Mouse (Mus musculus): ENCODE results near the gene Crisp3.
"Not testable (repeated sequence)": the region's sequence is repeated elsewhere in the genome, so short reads cannot be mapped to it uniquely, and the experiment has no call there.

Crisp3 gene

DNA sequence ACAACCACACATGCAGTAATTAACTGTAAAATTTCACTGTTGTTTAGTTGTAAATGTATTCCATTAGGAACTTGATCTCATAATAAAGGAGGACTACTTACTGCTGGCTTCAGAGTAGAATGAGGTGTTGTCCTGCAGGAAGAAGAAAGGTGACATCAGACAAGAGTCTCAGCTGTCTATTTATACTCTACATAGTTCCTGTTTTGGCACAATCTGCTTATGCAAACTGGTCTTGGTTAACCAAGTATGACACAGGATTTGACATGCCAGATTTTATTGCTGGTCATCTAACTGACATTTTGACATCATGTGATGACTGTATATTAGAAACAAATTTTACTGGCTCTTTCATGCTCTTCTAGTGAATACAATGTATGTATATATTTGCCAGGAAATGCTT, at the start of gene Crisp3:
Crisp3 (minus strand) TSS at position 154 of the 400 bp plus-strand sequence.
- ATAC-seq (ENCODE audit: insufficient number of reproducible peaks, low FRiP score, low TSS enrichment) = no peak

DNA sequence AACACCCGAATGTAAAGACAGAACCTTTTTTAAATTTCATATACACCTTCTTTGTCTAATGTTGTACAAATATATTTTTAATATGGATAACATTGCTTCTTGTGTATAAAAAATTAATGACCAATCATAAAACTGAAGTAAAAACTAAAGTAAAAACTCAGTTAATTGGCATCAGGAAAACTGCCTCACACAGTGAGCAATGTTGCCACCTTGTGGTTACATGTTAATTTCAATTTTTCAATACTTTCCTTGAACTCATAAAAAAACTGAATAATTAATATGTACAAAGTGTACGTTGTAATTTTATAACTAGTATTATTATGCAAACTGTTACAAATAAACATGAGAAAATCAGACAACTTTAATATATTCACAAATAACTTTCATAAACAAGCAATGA, 43.3 kb upstream of the Crisp3 start:
- no peak for ATAC-seq (ENCODE audit: insufficient number of reproducible peaks, low FRiP score, low TSS enrichment)

DNA sequence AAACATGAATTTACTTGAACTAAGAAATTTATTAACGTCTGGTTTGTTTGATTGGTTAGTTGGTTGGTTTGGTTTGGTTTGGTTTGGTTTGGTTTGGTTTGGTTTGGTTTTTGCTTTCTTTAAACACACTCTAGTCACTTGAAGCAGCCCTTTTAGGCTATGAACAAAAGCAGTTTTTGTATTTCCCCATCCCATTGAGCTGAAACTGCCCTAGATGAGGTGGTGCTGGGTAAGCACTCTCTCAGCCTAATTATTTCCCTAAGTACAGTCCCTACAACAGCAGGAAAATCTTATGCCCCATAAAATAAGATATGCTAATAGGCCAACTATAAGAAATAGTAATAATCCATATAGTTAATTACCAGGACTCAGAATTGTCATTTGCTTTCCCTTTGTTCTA, 33.4 kb upstream of the Crisp3 start:
- no peak for ATAC-seq (ENCODE audit: insufficient number of reproducible peaks, low FRiP score, low TSS enrichment)

DNA sequence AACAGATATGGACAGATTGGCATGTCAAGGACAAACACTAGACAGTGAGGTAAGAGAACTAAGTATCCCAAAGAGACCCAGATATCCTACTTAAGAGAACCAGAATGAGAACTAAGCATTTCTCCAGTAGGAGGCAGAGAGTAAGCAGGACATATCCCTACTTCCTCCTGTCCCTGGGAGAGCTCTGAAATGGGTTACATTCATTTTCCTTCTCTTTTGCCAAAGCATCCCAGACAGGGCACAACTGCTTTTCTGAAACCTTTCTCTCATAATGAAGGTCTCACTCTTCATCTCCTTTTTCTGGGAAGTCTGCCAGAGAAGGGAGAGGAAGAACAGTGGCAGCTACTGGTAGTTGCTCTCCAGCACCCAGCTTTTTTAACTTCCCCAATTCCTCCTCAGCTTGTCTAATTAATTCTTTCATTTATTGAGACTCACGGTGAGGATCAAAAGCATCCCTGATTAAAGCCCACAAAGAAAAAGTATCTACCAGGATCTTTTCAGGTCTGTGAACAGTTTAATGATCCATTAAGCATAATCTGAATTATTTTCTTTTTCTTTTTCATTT, 32.9 kb upstream of the Crisp3 start:
- ATAC-seq (ENCODE audit: insufficient number of reproducible peaks, low FRiP score, low TSS enrichment) = no peak

DNA sequence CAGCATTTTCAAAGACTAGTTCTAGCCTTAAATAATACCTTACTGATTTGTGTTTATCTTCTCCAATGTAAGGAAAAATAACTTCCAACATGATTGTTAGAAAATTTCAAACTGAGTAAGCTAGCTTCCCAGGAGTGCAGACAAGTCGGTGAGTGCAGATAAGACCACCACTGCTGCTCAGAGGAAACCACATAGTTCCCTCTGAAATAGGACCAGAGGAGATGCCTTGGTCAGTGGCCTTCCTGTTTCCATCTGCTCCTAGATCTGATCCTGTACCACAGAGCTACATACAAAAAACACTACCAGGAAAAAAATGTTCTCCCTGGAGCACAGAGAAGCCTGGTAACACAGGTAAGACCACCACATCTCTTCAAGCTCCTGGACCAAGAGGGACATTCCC, 10.4 kb upstream of the Crisp3 start:
- no peak for ATAC-seq (ENCODE audit: insufficient number of reproducible peaks, low FRiP score, low TSS enrichment)

DNA sequence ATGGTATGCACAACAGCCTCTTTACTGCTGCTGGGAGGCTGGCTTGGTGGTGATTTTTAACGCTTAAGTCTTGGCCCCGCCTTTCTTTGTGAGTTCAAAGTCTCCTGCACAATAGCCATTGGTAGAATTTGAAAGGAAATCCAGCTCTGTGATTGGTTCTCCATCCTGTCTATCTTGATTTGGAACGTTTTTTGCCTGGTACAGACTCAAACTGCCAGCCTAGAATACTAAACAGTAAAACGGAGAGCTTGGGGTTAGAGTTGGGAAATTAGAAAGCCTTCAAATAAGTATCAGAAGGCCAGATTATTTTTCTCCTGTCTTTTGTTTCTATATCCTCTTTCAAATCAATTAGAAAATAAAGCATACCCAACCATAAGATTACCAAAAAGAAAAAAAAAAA, 33.5 kb downstream of the Crisp3 start, which contains the start of gene Pgk2:
Pgk2 (minus strand) TSS at position 101 of the 400 bp plus-strand sequence.
- no peak for ATAC-seq (ENCODE audit: insufficient number of reproducible peaks, low FRiP score, low TSS enrichment)

DNA sequence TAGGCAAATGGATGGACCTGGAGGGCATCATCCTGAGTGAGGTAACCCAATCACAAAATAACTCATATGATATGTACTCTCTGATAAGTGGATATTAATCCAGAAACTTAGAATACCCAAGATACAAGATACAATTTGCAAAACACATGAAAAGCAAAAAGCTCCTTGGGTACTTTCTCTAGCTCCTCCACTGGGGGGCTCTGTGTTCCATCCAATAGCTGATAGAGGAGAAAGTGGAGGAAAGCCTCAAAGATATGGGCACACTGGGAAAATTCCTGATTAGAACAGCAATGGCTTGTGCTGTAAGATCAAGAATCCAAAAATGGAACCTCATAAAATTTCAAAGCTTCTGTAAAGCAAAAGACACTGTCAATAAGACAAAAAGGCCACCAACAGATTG, 40.3 kb downstream of the Crisp3 start:
- not testable (repeated sequence) for ATAC-seq (ENCODE audit: insufficient number of reproducible peaks, low FRiP score, low TSS enrichment)

DNA sequence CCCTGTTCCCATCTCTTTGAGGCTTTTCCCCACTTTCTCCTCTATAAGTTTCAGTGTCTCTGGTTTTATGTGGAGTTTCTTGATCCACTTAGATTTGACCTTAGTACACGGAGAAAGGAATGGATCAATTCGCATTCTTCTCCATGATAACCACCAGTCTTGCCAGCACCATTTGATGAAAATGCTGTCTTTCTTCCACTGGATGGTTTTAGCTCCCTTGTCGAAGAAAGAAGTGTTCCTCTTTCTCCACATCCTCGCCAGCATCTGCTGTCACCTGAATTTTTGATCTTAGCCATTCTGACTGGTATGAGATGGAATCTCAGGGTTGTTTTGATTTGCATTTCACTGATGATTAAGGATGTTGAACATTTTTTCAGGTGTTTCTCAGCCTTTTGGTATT, 51.9 kb downstream of the Crisp3 start:
- not testable (repeated sequence) for ATAC-seq (ENCODE audit: insufficient number of reproducible peaks, low FRiP score, low TSS enrichment)
